Mouse (Mus musculus): ENCODE measurements at regions not wholly inside any gene's neighbourhood (a gene's known extent, or its start where the extent isn't known, plus 50 kb on each side); places are given as distances from the start of the nearest gene placed in this dataset.
"Not testable (repeated sequence)": the region's sequence is repeated elsewhere in the genome, so short reads cannot be mapped to it uniquely, and the experiment has no call there.

DNA sequence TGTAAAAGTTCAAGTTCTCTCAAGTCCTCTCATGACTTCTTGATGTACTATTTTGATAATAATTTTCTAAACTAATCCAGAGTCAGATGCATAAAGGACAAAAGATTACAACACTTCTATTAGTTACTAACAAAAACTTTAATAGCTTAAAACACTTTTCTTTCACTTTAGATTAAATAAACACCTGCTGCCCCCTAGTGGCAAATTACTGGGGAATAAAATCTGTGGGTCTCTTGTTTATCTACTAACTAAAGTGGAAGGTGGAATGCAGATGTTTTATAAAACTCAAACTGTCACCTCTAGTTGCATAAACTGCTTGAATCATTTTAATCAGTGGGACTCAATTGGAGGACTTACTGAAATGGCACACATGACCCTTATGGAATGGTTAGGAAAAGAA, 1129.0 kb downstream of the Galc start:
- Histone ChIP-seq H3K9ac (no peak overlapping the region), H3K4me1 (replicated peaks; ENCODE audit: control insufficient read depth, insufficient read depth, low read length) (no peaks in the 10 kb centered on the region), H3K36me3 (replicated peaks; ENCODE audit: control insufficient read depth, insufficient read depth) (no peaks in the 10 kb centered on the region), H3K27me3 (ENCODE audit: control insufficient read depth, insufficient read depth, low read length) (no peaks in the 10 kb centered on the region), H3K4me3 (replicated peaks; ENCODE audit: low read length) (no peak overlapping the region), H3K9me3 (ENCODE audit: control insufficient read depth, low read length) (no peaks in the 10 kb centered on the region), H3K4me2 (replicated peaks) (no peak overlapping the region), H3K27ac (no peak overlapping the region)
- ATAC-seq (ENCODE audit: low FRiP score) (no peak), DNase-seq (ENCODE audit: low spot score) (peak; percentile 81)

DNA sequence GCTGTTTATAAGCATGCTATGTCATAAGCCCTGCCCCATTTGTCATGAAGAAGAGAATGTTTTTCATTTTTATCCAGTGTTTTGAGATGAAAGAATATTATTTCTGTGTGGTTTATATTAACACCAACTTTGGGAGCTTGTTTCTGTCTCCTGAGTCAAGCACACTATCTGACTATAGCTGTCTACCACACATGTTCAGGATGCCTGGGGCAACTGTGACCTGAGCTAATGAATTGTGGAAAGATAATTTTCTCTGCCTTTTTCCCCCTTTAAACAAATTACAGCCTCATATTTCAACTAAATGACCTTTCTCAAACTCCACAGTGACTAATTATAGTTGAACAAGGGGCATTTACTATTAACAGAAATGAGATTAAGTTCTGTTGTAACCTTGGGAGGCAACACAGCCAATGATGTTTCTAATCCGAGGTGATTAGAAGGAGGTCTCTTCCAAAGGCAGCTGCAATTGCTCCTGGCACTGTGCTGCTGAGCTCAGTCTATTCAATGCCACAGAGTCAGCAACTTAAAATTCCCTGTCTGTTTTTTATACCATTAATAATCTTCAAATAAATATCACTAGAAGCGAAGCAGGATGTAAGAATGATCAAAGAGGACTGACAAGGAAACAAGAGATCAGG, 1168.6 kb downstream of the Galc start:
- no peaks in the 10 kb centered on the region for H3K36me3 ChIP-seq (replicated peaks; ENCODE audit: control insufficient read depth, insufficient read depth)
- no peak overlapping the region for H3K4me2 ChIP-seq (replicated peaks)
- DNase-seq (ENCODE audit: low spot score) (no peak), ATAC-seq (ENCODE audit: low FRiP score) (no peak)
- no peaks in the 10 kb centered on the region for H3K9me3 ChIP-seq (ENCODE audit: control insufficient read depth, low read length)
- no peaks in the 10 kb centered on the region for H3K27me3 ChIP-seq (ENCODE audit: control insufficient read depth, insufficient read depth, low read length)
- no peak overlapping the region for H3K4me3 ChIP-seq (replicated peaks; ENCODE audit: low read length)
- no peaks in the 10 kb centered on the region for H3K4me1 ChIP-seq (replicated peaks; ENCODE audit: control insufficient read depth, insufficient read depth, low read length)
- no peak overlapping the region for H3K9ac ChIP-seq
- 53% methylated on average over 2 of the region's 2 CpGs for WGBS
- H3K27ac ChIP-seq = no peak overlapping the region

DNA sequence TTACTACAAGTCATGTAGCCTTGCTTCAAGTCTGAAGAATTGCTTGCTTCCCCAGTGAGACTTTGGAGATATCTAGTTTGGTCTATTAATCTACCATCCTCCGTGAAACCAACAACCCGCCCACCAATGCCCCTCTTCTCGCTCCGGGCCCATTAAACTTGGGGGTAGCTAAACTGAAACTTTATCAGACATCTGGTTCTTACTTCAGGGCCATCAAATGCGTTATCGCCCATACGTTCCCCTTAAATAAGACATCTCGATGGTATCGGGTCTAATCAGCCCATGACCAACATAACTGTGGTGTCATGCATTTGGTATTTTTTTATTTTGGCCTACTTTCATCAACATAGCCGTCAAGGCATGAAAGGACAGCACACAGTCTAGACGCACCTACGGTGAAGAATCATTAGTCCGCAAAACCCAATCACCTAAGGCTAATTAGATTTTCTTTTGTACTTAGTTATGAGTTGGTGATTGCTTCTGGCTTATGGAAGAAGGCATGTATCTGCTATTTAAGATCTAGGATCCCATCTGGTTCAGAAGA, 1197.8 kb downstream of the Galc start:
- not testable (repeated sequence) for H3K27ac ChIP-seq; DNase-seq (ENCODE audit: low spot score); H3K4me2 ChIP-seq (replicated peaks); H3K4me3 ChIP-seq (replicated peaks; ENCODE audit: low read length); H3K36me3 ChIP-seq (replicated peaks; ENCODE audit: control insufficient read depth, insufficient read depth); H3K4me1 ChIP-seq (replicated peaks; ENCODE audit: control insufficient read depth, insufficient read depth, low read length); H3K9me3 ChIP-seq (ENCODE audit: control insufficient read depth, low read length); H3K9ac ChIP-seq; H3K27me3 ChIP-seq (ENCODE audit: control insufficient read depth, insufficient read depth, low read length)
- 86% methylated on average over 10 of the region's 13 CpGs for WGBS
- ATAC-seq (ENCODE audit: low FRiP score) = peak; percentile 100

DNA sequence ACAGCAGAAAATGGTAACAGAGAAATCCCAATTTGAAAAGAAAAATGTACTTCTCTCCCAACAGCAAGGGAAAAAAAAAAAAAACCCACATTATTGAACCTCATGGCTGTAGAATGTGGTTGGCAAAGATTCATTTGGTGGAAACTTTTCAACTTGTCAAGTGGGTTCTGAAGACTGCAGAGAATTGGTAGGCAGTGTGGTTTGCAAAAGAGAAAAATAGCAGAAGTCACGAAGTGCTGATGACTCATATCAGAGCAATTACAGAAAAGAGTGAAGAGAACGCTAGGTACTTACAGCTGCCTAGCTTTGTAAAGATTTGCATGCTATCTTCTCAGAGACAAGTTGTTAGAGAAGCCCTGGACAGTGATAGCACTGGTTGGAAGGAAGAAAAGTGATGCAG, 1211.6 kb downstream of the Galc start:
- Histone ChIP-seq H3K27ac (no peak overlapping the region), H3K36me3 (replicated peaks; ENCODE audit: control insufficient read depth, insufficient read depth) (no peaks in the 10 kb centered on the region), H3K4me2 (replicated peaks) (no peak overlapping the region), H3K4me3 (replicated peaks; ENCODE audit: low read length) (no peak overlapping the region), H3K4me1 (replicated peaks; ENCODE audit: control insufficient read depth, insufficient read depth, low read length) (no peaks in the 10 kb centered on the region), H3K27me3 (ENCODE audit: control insufficient read depth, insufficient read depth, low read length) (no peaks in the 10 kb centered on the region), H3K9me3 (ENCODE audit: control insufficient read depth, low read length) (0 out of 2 replicates have a peak, but pooled peaks cover 6% of the 10 kb centered on the region), H3K9ac (no peak overlapping the region)
- ATAC-seq (ENCODE audit: low FRiP score) = no peak
- DNase-seq (ENCODE audit: low spot score) = no peak
- WGBS = 90% methylated on average over 2 of the region's 2 CpGs
